Mouse (Mus musculus) heart, postnatal 10 days (tissue): ENCODE measurements around the gene Sost. TPM values are rescaled to one million over a fixed set of nuclear protein-coding genes. Genes with fewer than 3 reads are reported as not detected.
A peak's percentile ranks its signal among the peaks of the same experiment; 100 is the strongest.
"Not testable (repeated sequence)": the region's sequence is repeated elsewhere in the genome, so short reads cannot be mapped to it uniquely, and the experiment has no call there.

Experiments used
- DNase-seq, 2 experiments: peaks; one replicate each; pipeline ENCODE4 v3.0.0; 2021
- intact Hi-C: fragments of 180-260 bp; cut with DNase I; formaldehyde crosslinking; loops from one replicate; pipeline ENCODE4 v1.15.1; 2025
- total RNA-seq, 2 experiments: library from RNA; stranded (reverse); gene quantifications; 2 replicates each; pipeline ENCODE4 v1.2.3; 2021

The Sost gene
- 1 to 10 TPM; 1.5 to 2.2 TPM for total RNA-seq

GRCm38 (mm10) chr11:101966965-101967614, at the start of gene Sost:
Gene Sost (minus strand): TSS chr11:101967015.
- intact Hi-C loops, result loop anchor here (5.0 kb wide), 1 partner anchor 155 kb away; no protein-coding TSS in a partner anchor
- no peak for DNase-seq

DNA sequence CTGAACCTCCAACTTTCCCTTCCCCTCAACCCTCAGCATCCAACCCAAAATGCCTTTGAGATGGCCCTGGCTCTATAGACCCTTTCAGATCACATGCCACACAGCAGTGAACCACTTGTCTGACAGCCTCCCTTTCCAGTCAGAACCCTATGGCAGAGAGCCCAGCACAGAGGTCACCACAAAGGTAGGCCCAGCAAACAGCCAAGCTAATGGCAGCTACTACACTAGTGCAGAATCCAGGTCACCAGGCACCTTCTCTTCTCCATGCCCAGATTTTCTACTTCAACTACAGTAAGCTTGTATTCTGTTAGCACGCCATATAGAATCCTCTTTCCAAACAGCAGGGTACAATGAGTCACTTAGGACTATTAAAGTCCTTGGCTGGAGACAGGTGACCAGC, 49.3 kb upstream of the Sost start:
- intact Hi-C loops, result no loop called here
- DNase-seq, result peak; percentile 69 to 75

- no peak for DNase-seq
- intact Hi-C loops, result no loop called here
Measured at GRCm38 (mm10) chr11:102015472-102015871, 48.7 kb upstream of the Sost start.

- intact Hi-C loops, result no loop called here
- DNase-seq, result no peak
Measured at GRCm38 (mm10) chr11:102013201-102013600, 46.4 kb upstream of the Sost start.

- intact Hi-C loops, result no loop called here
- DNase-seq, result no peak
Measured at GRCm38 (mm10) chr11:102011510-102011909, 44.7 kb upstream of the Sost start.

GRCm38 (mm10) chr11:102010140-102010539, 43.3 kb upstream of the Sost start:
- DNase-seq, result no peak
- intact Hi-C loops, result no loop called here

GRCm38 (mm10) chr11:102008954-102009637, 42.3 kb upstream of the Sost start:
- DNase-seq, result no peak
- intact Hi-C loops, result no loop called here

DNA sequence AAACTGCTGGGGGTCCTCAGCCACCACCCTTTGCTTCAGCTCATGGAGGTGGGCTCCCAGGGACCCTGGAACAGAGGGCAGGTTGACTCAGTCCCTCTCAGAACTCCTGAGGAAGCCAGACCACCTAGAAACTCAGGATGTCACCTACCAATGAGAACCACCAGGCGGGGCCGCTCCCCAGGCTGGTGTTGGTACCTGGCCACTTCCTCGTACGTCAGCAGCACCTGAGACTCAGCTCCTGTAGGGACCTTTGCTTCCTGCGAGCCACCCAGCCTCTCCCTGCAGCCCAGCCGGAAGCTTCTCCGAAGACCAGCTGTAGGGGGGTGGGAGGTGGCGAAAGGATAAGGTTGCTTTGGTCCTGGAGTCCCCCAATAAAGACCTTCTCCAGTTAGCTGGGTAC, 41.6 kb upstream of the Sost start:
- intact Hi-C loops, result no loop called here
- no peak for DNase-seq

DNA sequence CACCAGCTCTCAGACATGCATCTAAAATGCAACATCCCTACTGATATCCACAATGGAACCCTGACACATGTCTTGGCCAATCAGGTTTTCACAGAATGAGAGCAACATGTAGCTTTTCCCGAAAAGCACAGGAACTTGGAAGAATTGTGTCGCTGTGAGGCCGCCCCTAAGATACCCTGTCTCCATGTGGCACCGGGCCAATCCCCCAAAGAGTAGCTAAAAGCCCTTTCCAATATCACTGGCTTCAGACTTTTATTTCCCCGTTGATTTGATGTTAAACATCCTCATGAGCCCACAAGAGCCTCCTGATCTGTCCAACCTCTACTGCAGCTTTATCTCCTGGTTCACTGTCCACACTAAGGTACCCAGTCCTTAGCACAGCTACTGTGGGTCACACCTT, 39.9 kb upstream of the Sost start:
- intact Hi-C loops, result no loop called here
- no peak for DNase-seq

- DNase-seq, result no peak
- intact Hi-C loops, result no loop called here
Measured at GRCm38 (mm10) chr11:102006271-102006670, 39.5 kb upstream of the Sost start.

DNA sequence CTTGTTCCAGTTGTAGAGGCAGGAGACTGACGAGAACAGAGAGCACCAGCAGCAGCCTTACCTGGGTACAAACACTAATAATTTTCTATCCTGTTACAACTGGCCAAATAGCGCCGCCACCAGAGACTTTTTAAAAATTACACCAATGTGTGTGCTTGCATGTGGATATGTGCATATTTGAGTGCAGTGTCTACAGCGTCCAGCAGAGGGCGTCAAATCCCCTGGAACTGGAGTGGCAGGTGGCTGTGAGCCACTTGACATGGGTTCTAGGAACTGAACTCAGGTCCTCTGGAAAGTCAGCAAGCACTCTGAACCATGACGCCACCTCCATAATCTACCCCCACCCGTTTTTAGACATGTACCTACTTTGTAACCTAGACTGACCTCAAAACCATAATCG, 37.4 kb upstream of the Sost start:
- intact Hi-C loops, result no loop called here
- DNase-seq, result no peak

- no peak for DNase-seq
- intact Hi-C loops, result no loop called here
Measured at GRCm38 (mm10) chr11:101999466-101999865, 32.7 kb upstream of the Sost start.

GRCm38 (mm10) chr11:101998258-101998657, 31.4 kb upstream of the Sost start:
- DNase-seq, result peak; percentile 53 to 65
- intact Hi-C loops, result no loop called here

DNA sequence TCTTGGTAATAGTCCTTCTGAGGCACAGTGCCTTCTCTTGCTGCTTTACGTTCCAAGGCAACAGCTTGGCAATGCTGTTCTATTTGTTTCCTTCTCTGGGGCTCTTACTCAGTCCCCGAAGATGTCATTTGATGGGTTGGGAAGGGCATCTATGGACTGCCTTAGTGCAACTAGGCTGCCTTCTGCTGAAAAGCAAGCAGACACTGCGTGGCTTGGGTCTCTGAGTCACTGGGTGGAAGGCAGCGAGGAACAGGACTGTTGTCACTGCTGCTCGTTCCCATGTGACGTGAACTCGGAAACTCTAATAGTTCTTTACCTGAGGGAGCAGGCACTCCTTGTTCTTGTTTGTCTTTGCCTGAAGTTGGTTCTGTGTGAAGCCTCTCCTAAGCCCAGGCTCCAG, 29.1 kb upstream of the Sost start:
- intact Hi-C loops, result no loop called here
- DNase-seq, result no peak

DNA sequence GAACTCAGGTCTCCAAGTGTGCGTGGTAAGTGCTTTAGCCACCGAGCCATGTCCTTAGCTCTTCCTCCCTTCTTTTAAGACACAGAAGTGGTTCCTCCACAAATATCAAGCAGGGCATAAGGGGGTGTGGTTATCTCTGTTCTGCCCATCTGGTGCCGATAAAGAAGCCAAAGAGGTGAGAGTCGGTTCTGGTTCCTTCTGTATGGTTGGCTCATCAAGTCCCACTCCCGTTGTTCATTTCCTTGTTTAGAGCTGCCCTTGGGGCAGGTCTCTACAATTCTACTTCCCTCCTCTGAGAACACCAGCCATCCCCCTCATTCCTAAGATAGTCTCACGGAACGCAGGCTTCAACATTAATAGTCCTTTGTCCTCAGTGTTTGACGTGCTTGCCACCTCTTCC, 27.3 kb upstream of the Sost start:
- peak in 1 of 2 experiments; percentile 20 for DNase-seq
- intact Hi-C loops, result no loop called here

- no peak for DNase-seq
- intact Hi-C loops, result no loop called here
Measured at GRCm38 (mm10) chr11:101992411-101992810, 25.6 kb upstream of the Sost start.

DNA sequence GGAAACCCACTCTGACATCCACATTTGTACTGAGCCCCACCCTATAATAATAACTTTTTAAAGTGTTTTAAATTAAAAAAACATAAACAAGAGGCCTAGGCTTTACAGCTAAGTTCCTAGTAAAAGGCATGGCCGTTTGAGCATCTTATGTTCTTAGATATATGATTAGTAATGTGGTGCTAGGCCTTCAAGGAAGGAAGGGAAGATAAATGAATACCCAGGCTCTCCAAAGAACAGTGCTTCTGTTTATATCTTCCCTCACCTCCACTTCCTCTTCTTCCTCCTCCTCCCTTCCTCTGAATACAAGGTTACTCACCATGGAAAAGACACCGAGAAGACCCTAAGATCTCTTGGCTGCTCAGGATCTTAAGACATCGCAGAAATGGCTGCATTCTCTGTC, 25.0 kb upstream of the Sost start:
- DNase-seq, result no peak
- intact Hi-C loops, result no loop called here

DNA sequence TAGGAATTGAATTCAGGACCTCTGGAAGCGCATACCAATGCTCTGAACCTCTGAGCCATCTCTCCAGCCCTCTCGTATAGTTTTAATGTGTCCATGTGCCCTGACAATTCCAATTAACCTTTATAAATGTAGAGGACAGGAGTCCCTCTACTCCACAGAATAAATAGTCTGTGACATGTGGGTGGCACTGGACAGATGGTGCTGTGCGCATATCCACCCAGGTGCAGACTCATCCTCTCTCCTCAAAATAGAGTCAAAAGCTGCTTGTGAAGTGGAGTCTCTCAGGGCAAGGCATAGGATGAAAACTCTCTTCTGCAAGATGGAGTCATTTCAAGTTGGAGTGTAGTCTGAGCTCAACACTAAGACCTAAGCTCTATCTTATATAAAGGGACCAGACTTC, 23.4 kb upstream of the Sost start:
- DNase-seq, result no peak
- intact Hi-C loops, result no loop called here

GRCm38 (mm10) chr11:101986913-101987312, 20.1 kb upstream of the Sost start, which contains the start of gene Dusp3:
Gene Dusp3 (minus strand): TSS chr11:101987013.
- DNase-seq, result no peak
- intact Hi-C loops, result loop anchor here (1.0 to 5.0 kb wide), 2 partner anchors 53 to 150 kb away; no protein-coding TSS in a partner anchor

DNA sequence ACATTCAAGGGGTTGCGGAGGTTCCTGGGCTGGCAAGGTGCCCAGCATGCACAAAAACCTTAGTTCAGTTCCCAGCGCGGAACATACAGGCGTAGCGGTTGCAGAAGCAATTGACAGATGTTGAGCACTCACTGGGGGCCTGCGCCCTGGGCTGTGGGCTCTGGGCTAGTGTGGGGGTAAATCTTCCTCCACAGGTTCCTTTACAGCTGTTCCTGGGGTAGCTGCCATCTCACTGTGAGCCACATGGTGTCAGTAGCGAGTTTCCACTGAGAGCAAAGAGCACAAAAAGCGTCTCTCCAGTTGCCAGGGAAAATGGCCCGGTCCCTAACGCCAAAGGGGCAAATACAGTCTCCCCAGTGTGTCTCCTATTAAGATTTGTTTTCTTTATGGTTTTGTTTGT, 19.2 kb upstream of the Sost start:
- intact Hi-C loops, result loop anchor here (1.0 to 5.0 kb wide), 2 partner anchors 54 to 151 kb away; no protein-coding TSS in a partner anchor

GRCm38 (mm10) chr11:101985450-101985849, 18.6 kb upstream of the Sost start:
- intact Hi-C loops, result loop anchor here (5.0 kb wide), 1 partner anchor 152 kb away; no protein-coding TSS in a partner anchor
- DNase-seq, result not testable (repeated sequence)

More for the DNA sequence above, 19.2 kb upstream of the Sost start:
- DNase-seq, result peak; percentile 93 to 95
